Mouse (Mus musculus) embryo, embryonic 11.5 days (tissue): ENCODE results near the gene Pdlim3.
A peak's percentile ranks its signal among the peaks of the same experiment; 100 is the strongest.
"Not testable (repeated sequence)": the region's sequence is repeated elsewhere in the genome, so short reads cannot be mapped to it uniquely, and the experiment has no call there.

Source experiments
- DNase-seq: peaks from one replicate; pipeline ENCODE4 v3.0.0-alpha.2; 2012; ENCODE audit warnings: low read depth, low spot score

Pdlim3 gene

DNA sequence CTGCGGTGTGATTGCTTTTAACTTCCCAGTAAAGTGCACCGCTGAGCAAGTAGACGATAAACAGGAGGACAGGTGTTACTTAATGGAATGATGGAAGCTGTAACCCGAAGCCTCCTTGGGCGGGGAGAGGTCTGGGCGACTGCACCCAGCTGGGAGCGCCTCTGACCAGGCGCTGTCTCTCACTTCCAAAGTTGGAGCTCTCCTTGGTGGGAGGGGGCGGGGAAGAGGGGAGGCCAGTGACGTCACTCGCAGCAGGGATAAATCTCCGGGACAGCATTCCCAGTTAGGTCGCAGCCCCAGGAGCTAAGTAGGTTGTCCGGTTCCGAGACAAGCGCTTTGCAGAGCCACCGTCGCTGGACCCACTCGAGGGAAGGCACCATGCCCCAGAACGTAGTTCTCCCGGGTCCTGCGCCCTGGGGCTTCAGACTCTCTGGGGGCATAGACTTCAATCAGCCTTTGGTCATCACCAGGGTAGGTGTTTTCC, at the start of gene Pdlim3:
TSS of gene Pdlim3 (plus strand) at position 260 of the 484 bp plus-strand sequence.
- DNase-seq: peak; percentile 45

DNA sequence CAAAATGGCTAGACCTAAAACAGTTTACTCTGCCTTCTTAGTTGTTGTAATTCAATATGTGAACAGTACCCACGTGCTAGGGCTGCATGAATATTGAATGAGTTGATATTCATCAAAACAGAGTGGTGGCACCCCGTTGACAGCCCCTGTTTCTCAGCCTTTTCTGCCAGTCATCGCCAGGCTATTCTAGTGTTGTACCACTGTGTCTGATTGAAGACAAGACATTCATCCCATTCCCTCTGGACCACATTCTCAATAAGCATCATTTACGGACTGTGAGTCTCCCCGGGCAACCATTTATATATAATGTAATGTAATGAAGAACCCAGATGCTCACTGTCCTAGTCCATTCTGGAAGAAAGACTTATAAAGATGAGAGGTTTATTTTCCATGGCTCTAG, 42.0 kb upstream of the Pdlim3 start:
- DNase-seq: no peak

DNA sequence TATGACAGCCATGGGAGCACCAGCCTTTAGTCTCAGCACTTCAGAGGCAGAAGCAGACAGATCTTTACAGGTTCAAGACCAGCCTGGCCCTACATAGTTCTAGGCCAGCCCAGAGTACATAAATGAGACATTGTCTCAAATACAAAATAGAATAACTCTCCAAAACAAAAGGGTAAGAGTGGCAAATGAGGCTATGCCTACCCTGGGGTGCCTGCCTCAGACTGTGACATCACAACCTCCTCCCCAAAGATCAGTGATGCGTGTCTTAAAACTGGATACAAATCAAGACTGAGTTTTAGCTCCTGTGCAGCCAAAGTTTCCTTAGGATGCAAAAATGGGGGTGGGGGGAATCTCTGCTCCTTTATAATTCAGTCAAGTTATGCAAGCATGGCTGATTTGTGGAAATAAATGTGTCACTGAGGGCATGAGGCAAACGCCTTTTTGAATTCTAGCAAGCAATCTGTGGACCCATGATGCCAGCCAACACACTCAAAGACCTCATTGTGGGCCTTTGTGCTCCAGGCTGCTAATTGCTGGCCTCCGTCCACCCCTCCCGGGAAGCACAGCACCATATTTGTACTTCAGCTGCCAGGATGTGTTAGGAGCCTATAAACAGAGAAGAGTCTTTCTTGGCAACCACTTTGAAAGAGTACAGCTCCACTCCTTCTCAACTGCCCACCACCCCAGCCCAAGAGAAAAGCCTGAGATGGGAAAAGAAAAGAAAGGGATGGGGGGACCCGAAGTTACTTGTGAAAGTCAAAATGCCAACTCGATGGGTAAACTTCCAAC, 41.0 kb upstream of the Pdlim3 start:
- DNase-seq: no peak

DNA sequence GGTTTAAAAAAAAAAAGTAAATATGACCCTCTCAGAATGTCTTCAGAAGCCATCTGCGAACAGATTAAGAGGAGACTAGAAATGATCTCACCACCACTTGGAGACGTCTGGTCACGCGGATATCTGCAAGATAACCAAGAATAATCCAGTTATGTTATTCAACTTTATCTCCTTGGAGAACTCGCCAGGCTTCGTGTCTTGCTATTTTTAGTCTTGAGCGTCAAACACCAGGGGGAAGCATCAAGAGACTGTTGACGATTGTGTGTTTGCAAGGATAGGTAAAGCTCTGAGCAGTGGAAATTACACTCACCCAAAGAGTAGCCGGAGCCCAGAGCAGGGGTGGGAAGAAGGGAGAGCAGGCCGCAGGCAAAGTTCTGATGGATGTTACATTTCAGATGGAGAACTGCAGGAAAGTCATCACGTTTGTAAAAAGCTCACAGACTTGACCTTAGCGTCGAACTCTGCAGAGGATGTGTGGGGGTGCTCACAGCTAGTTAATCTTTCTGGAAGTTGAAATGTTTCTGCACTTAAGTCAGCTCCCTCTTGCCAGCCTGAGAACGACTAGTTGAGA, 40.3 kb upstream of the Pdlim3 start:
- DNase-seq: no peak

DNA sequence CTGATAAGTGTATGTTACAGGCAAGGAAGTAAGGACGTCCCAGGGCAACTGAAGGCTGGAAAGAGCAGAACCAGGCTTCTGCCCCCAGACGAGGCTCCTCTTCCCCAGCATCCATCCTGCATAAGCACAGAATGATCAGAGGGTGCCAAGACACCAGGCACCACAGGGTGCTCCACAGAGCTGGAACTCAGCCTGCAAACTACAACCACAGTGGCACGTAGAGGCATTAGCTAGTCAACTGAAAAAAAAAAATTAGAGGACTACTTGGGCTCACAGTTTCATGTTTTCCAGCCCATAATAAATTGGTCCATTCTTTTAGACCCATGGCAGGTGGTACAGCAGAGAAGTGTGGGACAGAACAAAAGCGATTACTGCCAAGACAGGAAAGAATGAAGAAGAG, 39.4 kb upstream of the Pdlim3 start:
- DNase-seq: no peak

DNA sequence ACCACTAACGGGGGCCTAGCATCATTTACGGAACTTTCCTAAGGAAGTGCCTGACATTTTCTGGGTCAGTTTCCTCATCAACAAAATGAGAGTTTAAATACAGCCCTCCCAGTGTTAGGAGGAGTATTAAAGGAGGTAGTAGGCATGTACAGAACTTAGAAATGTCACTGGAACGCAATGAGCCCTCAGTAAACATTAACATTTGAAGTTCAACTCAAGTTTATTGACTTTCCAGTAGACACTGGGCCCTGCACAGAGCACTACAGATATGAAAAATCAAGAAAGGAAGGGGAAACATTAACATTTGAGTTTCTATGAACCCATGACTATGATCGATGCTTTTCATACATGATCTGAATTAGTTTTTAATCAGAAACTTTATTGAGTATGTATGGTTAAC, 30.1 kb upstream of the Pdlim3 start:
- DNase-seq: no peak

DNA sequence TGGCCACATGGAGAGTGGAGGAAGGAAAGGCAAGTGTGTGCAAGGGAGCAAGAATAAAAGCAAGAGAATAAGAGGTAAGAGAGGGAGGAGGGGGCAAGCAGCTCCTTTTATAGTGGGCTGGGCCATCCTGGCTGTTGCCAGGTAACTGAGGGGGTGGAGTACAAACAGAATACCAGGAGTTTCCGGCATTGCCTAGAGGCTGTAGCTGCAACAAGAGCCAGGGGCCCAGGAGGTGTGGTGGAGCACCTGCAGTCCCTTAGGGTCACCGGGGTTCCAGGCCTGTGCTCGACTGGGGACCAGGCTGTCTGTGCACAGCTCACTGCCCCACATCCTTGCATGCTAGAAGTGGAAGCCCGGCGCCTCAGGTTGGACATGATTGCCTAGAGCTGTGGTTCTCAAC, 27.5 kb upstream of the Pdlim3 start:
- no peak for DNase-seq

DNA sequence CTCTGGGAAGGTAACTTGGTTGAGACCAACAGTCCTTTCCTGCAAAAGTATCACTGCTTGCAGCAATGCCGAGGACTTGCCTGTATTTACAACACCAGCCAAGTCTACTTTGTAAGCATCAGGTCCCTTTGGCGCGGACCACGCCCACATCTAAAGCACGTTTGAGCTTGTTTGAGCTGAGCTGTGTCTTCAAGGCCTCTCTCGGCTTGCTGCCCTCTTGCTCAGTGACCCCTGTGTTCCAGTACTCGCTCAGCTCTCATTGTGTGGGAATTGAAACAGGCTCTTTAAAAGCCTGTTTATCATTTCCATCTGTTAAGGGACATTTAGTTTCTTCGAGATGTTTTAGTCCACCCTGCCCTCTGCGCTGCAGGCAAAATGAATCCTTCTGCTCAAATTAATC, 26.9 kb upstream of the Pdlim3 start:
- DNase-seq: no peak

DNA sequence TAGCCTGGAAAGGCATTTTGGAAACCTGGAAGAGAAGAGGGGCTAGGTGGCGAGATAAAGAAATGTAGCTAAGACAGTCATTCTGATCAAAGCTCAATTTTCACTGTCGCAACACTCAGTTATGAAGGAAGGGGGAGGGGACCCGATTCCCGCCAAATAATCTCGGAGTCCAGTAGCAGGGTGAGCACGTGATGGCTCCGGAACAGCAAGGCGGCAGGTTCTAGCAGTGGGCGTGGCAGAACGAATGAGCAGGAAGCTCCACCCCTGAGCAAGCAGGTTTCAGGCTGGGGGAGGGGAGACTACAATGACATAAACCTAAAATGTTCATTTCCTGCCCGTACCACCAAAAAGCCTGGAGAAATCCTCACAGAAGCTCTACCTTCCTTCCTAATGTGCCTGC, 13.7 kb upstream of the Pdlim3 start:
- not testable (repeated sequence) for DNase-seq

DNA sequence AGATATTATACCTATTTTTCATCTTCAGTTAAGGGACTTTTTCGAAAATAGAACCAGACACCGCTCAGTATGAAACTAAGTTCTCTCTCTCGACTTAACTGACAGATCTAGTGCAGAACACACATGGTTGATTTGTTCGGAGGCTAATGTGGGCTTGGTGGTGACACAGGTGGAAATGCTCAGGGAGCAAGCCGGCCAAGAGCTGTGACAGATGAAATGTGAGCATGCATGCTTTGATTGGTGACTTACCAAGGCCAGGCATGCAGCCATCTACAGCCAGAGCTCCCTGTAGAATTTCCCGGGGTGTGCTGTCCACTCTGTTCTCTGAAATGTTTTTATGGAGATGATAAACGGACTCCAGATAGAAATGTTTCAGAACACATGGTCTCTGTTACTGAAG, 13.2 kb upstream of the Pdlim3 start:
- peak; percentile 19 for DNase-seq

DNA sequence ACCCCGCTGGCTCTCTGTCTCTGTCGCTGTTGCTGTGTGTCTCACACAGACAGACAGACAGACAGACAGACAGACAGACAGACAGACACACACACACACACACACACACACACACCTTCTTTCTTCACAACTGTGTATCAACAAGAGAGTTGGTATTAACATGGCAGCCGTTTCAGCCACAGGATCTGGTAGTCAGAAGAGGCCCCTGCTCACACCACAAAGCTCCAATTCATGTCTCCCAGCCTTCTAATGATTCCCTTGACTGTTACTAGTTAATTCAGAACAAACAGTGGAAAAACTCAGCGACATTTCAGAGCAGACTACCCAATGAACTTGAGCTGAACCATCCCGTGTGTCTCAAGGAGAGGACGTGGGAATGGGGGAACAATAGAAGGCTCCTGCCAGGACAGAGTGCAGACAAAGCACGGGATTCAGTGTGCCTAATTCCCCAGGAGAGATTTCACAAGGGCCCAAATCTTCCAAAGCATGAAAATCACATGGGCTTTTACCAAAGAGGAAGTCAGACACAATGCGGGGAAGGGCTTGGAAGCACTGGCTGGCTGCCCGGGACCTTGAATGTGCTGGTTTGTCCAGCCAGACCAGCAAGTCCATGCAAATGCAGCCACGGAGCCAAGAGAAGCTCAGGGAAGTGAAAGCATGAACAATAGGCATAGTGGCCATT, 10.2 kb upstream of the Pdlim3 start:
- no peak for DNase-seq

DNA sequence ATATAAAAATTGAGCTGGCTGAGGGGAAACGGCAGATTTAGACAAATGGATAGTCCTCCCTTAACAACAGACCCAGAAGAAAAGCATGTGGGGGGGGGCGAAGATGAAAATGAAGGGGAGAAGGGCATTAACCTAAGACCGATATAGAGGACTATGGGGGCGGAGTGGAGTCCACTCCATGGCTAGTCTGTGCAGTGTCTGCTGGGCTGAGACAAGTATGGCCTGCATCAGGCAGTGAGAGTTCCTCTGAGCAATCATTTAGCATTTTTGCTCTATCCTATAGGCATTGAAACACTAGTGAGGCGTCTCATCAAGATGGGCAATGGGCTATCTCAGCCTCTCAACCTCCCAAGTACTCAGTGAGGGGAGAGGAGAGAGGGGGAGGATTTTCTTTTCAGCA, 8.9 kb upstream of the Pdlim3 start:
- no peak for DNase-seq

DNA sequence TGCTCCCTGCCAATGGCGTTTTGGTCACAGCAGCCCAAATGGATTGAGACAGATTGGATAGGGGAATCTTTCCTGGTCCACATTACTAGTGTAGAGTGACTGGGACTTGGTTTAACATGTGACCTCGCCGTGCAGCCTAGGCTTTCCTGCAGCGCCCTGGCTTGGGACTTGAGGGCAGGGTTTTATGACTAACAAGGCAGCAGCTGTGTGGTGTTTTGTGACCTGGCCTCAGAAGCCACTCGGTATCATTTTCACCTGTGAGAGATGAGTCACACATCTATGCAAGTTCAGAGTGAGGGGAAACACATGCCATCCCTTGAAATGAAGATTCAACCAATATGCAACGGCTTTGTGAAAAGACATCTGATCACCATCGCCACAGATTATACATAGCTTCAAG, 7.6 kb upstream of the Pdlim3 start:
- DNase-seq: no peak

DNA sequence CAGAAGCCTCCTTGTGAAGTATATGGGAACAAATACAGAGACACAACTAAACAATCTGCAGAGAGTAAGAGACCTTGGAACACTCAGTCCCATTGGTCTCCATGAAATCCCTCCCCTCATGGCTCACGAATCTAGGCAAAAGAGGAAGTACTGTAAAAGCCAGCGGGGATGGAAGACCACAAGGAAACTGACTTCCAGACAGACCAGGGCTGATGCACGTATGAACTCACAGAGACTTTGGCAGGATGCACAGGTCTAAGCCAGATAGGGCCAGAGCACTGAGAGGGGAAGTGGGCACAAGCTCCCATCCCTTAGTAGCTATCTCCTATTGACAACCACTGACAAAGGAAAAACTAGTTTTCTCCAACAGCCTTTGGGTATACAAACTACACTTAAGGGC, 4.8 kb upstream of the Pdlim3 start:
- no peak for DNase-seq

DNA sequence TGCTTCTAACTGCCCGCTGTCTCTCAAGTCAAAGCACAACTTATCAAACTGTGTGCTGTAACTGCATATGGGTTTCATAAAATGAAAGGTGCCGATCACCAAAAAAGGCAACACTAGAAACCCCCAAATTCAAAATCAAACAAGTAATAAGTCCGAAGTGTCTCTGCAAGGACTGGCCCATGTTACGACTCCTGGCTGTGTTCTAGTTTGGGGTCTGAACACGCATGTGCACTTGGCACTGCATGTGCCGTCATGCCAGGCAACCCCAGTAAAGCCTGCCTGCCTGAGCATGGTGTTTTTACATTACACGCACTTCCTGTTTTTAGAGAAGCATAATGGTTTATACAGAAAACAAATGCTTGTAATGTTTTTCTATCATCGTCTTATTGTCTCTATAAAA, 3.5 kb upstream of the Pdlim3 start:
- no peak for DNase-seq

DNA sequence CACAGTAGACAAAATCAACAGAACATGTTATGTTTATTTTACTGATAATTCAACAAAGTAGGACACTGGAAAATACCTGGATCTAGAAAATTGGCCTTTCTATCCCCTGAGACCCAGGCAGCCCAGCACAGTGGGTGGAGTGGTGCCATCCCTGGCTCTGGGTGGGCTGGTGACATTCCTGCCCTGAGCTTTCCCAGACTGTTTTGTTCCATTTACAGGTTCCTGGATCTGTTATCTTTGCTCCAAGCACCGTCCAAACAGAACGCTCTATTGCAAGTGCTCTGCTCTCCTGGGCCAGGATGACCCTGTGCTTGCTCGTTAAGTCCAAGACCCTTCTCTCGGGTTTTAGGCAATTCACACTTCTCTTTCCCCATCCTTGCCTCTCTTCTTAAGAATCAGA, 1.5 kb upstream of the Pdlim3 start:
- DNase-seq: no peak

DNA sequence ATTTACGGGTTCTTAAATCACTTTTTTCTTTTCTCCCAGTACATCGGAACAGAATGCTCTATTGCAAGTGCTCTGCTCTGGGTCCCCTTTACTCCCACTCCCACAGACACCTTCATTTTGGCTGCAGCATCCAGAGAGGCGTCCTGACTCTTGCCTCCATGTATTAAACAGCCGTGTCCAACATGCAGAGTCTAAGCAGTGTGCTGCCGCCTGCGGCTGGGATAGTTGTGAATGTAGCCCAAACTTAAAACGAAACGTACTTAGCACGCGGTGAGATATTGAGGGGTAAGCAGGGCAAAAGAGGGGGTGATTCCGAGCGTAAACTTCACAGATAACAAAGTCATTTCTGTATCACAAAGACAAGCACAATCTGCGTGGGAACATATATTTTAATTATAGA, 709 bp upstream of the Pdlim3 start:
- no peak for DNase-seq

DNA sequence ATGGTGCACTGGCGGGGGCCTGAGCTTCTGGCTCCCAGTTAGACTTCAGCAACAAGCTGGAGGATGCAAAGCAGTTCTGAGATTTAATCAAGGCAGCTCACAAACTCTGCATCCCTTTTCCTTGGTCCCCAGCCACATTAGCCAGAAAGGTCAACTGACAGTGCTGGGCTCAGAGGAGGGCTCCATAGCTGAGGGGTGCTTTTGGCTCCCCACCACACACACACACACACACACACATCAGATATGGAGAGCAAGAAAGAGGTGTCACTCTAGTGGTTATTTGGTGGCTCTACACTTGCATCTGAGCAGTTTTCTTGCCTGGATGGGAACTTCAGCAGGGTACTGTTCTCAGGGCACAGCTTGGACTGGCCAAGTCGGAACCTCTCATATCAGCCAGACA, 514 bp downstream of the Pdlim3 start:
- DNase-seq: no peak

DNA sequence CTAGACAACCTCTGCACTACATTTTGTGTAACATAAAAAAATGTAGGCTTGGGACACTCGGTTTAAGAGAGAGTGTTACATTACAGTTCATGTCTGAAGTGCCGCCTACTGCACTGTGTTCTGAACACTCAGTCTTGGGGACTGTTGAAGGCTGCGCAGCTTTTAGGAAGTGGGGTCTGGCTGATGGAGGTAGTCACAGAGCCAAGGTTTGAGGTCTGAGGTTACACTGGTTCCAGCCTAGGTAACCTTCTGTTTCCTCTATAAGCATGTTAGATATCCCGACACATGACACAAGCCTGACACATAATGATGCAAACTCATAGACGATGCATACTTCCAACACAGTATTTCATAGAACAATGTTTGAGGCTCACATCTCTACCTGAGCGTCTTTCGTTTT, 4.5 kb downstream of the Pdlim3 start:
- no peak for DNase-seq

DNA sequence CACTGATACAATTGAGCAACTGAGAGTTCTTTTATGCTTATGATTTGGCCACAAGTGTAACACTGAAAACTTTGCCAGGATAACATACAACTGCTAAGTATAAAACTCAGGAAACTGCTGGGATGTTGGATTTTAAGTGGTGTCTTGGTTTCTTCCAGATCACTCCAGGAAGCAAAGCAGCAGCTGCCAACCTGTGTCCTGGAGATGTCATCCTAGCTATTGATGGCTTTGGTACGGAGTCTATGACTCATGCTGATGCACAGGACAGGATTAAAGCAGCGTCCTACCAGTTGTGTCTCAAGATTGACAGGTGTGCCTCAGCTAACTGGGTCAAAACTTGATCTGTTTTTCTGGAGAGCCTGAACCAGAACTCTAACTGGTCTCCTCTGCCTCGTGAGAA, 11.3 kb downstream of the Pdlim3 start:
- no peak for DNase-seq

DNA sequence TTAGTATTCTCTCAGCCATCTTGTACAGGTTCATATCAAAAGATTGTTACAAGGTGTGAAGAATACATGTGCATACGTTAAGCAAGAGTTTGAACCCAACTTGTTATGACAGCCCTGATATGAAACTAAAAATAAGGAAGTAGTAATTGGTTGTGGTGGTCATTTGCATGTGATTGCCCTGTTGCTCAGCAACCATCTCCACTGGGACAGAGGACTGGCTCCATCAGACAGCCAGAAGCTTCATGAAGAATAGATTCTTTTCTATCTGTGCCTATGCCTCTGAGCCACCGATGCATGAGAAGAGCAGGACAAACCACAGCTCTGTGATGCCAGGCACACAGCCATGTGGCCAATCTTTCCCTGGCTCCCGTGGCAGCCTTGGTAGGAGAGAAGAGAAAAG, 14.5 kb downstream of the Pdlim3 start:
- no peak for DNase-seq

DNA sequence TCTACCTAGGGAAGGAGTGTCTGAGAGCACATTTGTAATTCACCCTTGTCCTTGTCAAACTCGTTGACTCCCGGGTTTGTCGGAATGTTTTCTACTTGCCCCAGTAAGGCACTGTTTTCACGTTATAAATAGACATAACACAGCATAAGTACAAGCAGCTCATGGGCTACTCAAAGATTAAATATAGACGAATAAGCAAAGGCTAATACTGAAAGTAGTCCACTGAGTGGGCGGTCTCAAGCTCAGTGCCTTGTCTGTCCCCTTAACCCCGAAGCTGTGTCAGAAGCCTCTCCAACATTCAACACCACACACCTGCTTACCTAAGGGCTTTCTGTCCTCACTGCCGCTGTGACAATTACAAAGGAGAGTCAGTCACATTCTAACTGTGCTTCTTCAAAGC, 16.4 kb downstream of the Pdlim3 start:
- DNase-seq: no peak

DNA sequence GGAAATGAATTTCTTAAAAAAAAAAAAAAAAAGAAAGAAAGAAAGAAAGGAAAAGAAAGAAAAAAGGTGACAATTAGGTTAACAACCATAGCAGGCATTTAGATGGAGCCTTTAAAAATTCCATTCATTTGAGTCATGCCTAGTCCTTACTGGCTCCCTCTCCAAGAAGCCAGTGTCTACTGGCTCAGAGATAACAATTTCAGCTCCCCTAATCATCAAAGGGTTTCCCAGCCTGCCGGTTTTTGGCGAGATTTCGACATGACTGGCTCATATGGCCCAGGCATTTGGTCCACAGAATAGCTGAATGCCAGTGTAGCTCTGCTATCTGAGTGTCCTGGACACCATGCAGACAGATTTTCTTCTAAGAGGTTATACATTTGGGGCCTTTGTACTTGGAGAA, 18.4 kb downstream of the Pdlim3 start:
- no peak for DNase-seq
